Mouse (Mus musculus) c-Kit-positive CD71-positive TER-119-positive erythroid progenitor cells, embryonic 14.5 days (primary cell): ENCODE data around the gene Gm6614.
"Not testable (repeated sequence)": the region's sequence is repeated elsewhere in the genome, so short reads cannot be mapped to it uniquely, and the experiment has no call there.

Experiments used
- DNase-seq: peaks from one replicate; pipeline ENCODE4 v3.0.0-alpha.2; 2013; ENCODE audit warnings: low spot score

Gene Gm6614

DNA sequence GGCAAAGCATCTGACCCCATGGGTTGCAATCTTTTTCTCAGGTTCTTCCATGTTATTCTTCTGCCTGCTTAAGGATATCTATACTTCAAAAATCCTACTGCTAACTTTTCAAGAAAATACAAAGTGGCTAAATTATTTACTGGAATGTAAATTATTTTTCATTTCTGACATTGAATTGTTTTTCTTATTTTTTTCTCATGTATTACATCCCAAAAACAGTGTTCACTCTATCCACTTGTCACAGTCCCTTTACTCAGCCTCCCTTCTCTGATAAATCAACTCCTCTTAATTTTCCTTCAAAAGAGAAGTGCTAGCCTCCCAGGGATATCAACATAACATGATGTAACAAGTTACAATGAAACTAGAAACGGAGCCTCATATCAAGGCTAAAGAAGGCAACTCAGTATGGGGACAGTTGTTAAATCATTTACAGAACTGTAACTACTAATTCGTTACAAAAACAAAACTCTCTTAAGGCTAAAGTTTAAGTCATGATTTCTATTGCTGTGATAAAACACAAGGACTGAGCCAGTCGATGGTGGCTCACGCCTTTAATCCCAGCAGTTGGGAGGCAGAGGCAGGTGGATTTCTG, at the start of gene Gm6614:
Gene Gm6614 (minus strand): TSS at position 51 of the 592 bp plus-strand sequence.
- DNase-seq = no peak

DNA sequence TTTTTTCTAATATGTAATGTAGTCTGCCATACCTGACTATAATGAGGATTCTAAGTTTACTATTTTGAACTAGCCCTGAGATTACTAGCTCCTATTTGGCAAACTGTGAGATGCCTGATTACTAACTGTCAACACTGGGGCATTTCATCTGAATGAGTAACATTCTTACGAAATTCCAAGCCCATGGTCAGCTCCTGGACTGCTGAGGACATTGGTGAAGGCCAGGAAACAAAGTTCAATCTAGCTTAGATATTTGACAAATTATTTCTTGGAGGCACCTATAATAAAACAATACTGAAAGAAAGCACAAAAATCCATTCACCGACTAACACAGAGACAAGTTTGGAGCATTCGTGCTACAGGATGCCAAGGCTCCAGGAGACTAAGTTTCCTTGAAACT, 47.1 kb upstream of the Gm6614 start:
- not testable (repeated sequence) for DNase-seq

- DNase-seq = no peak
These were observed 36.5 kb upstream of the Gm6614 start for GRCm38 (mm10) chr6:142047689-142048088.

DNA sequence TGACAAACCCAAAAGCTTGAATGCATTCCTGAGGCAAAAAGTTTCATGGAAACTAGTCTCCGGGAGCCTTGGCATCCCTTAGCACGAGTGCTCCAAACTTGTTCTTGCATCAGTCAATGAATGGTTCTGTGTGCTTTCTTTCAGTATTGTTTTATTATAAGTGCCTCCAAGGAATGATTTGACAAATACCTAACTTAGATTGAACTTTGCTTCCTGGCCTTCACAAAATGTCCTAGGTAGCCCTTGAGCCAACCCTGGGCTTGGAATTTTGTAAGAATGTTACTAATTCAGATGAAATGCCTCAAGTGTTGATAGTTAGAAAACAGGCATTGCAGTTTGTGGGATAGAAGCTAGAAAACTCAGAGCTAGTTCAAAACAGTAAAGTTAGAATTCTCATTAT, 34.5 kb upstream of the Gm6614 start:
- no peak for DNase-seq

- DNase-seq = no peak
These were observed 30.7 kb upstream of the Gm6614 start for GRCm38 (mm10) chr6:142041896-142042295.

DNA sequence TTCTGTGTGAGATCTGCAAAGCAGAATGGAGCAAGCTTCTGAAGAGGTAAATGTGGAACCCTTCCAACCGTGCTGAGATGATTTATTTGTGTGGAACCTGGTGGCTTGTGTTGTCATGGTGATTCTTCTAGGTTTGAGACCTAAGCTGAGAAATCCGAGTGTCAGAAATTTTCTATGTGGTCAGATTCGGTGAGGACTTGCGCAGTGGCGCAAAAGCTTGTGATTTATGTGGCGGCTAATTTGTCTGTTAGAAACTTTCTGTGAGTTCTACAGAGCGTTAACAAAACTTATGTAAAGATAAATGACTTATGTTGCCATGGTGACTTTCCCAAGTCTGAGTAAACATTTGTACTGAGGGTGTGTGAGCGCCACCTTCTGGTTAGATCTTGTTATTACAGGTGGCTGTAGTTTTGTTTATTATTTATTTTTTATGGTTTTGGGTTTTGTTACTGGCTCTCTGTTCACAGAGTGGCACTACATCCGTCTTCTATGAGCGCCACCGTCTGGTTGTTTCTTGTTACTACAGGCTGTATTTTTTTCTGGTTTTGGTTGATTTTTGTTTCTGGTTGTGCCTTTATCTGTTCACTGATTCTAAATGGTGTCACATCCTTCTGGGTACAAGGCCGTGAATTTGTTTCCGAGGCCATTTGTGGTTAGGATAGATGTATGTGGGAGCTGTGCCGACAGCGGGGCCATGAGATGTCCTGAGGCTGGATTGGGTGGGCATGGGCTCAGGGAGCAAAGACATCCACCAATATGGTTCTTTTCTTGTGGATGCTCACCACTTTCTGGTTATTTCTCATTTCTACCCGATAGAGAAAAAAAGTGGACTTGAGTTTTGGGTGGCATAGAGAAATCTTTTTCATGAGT, 29.3 kb upstream of the Gm6614 start:
- peak; percentile 24 for DNase-seq

DNA sequence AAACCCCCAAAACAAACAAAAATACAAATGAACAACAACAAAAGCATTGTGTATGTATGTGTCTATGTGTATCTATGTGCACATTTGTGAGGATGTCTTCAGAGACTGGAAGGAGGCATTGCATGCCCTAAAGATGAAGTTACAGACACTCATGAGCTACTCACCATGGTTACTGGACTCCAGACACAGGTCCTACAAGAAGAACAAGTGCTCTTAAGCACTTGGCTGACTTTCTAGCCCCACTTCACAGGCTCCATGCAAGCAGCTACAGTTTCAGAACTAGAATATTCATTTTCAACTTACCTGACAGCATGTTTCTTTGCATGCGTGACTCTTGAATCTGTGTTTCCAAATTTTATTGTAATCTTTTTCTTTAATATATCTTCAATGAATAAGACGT, 24.6 kb upstream of the Gm6614 start:
- DNase-seq = no peak

DNA sequence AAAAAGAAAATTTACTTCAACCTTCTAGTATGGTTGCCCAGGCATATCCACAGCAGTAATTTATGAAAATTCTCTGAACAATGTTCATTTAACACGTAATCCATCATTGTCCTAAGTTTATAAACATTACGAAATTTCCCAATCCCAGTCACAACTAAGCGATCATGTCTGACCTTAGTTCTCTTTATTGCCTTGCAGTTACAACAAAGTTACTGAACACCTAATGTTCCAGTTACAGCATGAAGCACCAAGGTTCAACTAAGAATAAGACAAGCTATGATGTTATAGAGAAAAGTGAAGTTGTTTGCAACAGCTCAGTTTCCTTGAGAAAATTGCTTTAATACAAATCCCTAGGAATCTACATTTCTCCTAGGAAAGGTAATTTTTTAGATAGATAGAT, 10.5 kb upstream of the Gm6614 start:
- DNase-seq = no peak

GRCm38 (mm10) chr6:141986772-141987171, 24.4 kb downstream of the Gm6614 start:
- no peak for DNase-seq

GRCm38 (mm10) chr6:141984644-141985043, 26.6 kb downstream of the Gm6614 start:
- no peak for DNase-seq

DNA sequence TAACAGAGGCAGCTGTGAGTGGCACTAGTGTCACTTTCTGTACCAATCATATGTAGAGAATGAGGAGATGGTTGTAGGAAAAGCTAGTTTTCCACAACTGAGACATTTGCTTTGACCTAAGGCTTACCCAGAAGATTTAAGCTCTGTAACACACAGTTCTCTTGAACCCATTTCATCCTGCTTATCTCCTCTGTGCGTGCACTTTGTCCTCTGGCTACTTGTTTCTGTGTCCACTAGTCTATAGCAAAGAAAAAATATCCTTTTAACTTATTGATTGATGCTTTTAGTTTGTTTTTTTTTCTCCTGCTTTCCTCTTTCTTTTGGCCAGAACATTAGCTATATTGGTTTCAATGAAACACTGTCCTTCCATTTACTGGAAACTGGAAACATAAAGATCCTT, 48.8 kb downstream of the Gm6614 start:
- DNase-seq = no peak

- DNase-seq = no peak
These were observed 49.4 kb downstream of the Gm6614 start for GRCm38 (mm10) chr6:141961861-141962260.

- no peak for DNase-seq
These were observed 50.7 kb downstream of the Gm6614 start for GRCm38 (mm10) chr6:141960482-141960881.

- DNase-seq = no peak
These were observed 64.4 kb downstream of the Gm6614 start, which contains the start of gene Slco1a1 for GRCm38 (mm10) chr6:141946862-141947261. Slco1a1 (minus strand) TSS chr6:141946962.

GRCm38 (mm10) chr6:141940451-141940850, 70.8 kb downstream of the Gm6614 start:
- DNase-seq = no peak
